Mouse (Mus musculus): ENCODE data around the gene Ntn3. TPM values are rescaled to one million over a fixed set of nuclear protein-coding genes. Genes with fewer than 3 reads are reported as not detected.

Ntn3 gene
- total and polyA plus RNA-seq, 3 experiments: 1.6 to 3.8 (median 2.1) TPM

- H3K4me1 ChIP-seq (ENCODE audit: insufficient read depth, low read depth, low read length): peaks cover 71% of the 10 kb centered on the region
- ATAC-seq (ENCODE audit: extremely low read depth, insufficient number of reproducible peaks, low FRiP score, poor library complexity, severe bottlenecking): no peak
- TF ChIP-seq POLR2AphosphoS5 (IDR thresholded peaks at IDR 0.05; ENCODE audit: insufficient replicate concordance, low read depth, low read length) (no peak), GATA2 (IDR thresholded peaks at IDR 0.05; ENCODE audit: borderline replicate concordance, low read depth, low read length) (no peak), CTCF (IDR thresholded peaks at IDR 0.05; ENCODE audit: low read depth, low read length) (no peak), GATA1 (IDR thresholded peaks at IDR 0.05; ENCODE audit: borderline replicate concordance, low read length) (no peak), TAL1 (conservative IDR thresholded peaks at IDR 0.05; ENCODE audit: low read depth, low read length) (no peak)
- H3K9me3 ChIP-seq (replicated peaks): no peaks in the 10 kb centered on the region
- peaks cover 72% of the 10 kb centered on the region for H3K36me3 ChIP-seq (replicated peaks)
- no peaks in the 10 kb centered on the region for H3K27me3 ChIP-seq (ENCODE audit: insufficient read depth, low read length)
- DNase-seq (ENCODE audit: low spot score): no peak
- peak overlapping the region; percentile 83 for H3K4me3 ChIP-seq (ENCODE audit: low read depth, low read length)
Measured at GRCm38 (mm10) chr17:24162584-24163175, 46.7 kb downstream of the Ntn3 start.

- Histone ChIP-seq H3K36me3 (replicated peaks) (peaks cover 72% of the 10 kb centered on the region), H3K4me3 (ENCODE audit: low read depth, low read length) (no peak overlapping the region), H3K27me3 (ENCODE audit: insufficient read depth, low read length) (no peaks in the 10 kb centered on the region), H3K4me1 (ENCODE audit: insufficient read depth, low read depth, low read length) (peaks cover 59% of the 10 kb centered on the region), H3K9me3 (replicated peaks) (no peaks in the 10 kb centered on the region)
- no peak for TF ChIP-seq GATA1 (IDR thresholded peaks at IDR 0.05; ENCODE audit: borderline replicate concordance, low read length)
- no peak for TF ChIP-seq TAL1 (conservative IDR thresholded peaks at IDR 0.05; ENCODE audit: low read depth, low read length)
- no peak for TF ChIP-seq POLR2AphosphoS5 (IDR thresholded peaks at IDR 0.05; ENCODE audit: insufficient replicate concordance, low read depth, low read length)
- TF ChIP-seq GATA2 (IDR thresholded peaks at IDR 0.05; ENCODE audit: borderline replicate concordance, low read depth, low read length): no peak
- no peak for TF ChIP-seq CTCF (IDR thresholded peaks at IDR 0.05; ENCODE audit: low read depth, low read length)
- DNase-seq (ENCODE audit: low spot score) (no peak), ATAC-seq (ENCODE audit: extremely low read depth, insufficient number of reproducible peaks, low FRiP score, poor library complexity, severe bottlenecking) (no peak)
Measured at GRCm38 (mm10) chr17:24161466-24161865, 47.9 kb downstream of the Ntn3 start.

- Histone ChIP-seq H3K36me3 (replicated peaks) (peaks cover 78% of the 10 kb centered on the region), H3K4me1 (ENCODE audit: insufficient read depth, low read depth, low read length) (peaks cover 46% of the 10 kb centered on the region), H3K9me3 (replicated peaks) (no peaks in the 10 kb centered on the region), H3K27me3 (ENCODE audit: insufficient read depth, low read length) (no peaks in the 10 kb centered on the region), H3K4me3 (ENCODE audit: low read depth, low read length) (no peak overlapping the region)
- TF ChIP-seq GATA1 (IDR thresholded peaks at IDR 0.05; ENCODE audit: borderline replicate concordance, low read length) (no peak), CTCF (IDR thresholded peaks at IDR 0.05; ENCODE audit: low read depth, low read length) (no peak), TAL1 (conservative IDR thresholded peaks at IDR 0.05; ENCODE audit: low read depth, low read length) (no peak), POLR2AphosphoS5 (IDR thresholded peaks at IDR 0.05; ENCODE audit: insufficient replicate concordance, low read depth, low read length) (no peak), GATA2 (IDR thresholded peaks at IDR 0.05; ENCODE audit: borderline replicate concordance, low read depth, low read length) (no peak)
- ATAC-seq (ENCODE audit: extremely low read depth, insufficient number of reproducible peaks, low FRiP score, poor library complexity, severe bottlenecking) (no peak), DNase-seq (ENCODE audit: low spot score) (no peak)
Measured at GRCm38 (mm10) chr17:24157526-24157925, 51.8 kb downstream of the Ntn3 start.

- no peaks in the 10 kb centered on the region for H3K9me3 ChIP-seq (replicated peaks)
- DNase-seq (ENCODE audit: low spot score) (no peak), ATAC-seq (ENCODE audit: extremely low read depth, insufficient number of reproducible peaks, low FRiP score, poor library complexity, severe bottlenecking) (no peak)
- H3K4me1 ChIP-seq (ENCODE audit: insufficient read depth, low read depth, low read length): peaks cover 47% of the 10 kb centered on the region
- no peaks in the 10 kb centered on the region for H3K27me3 ChIP-seq (ENCODE audit: insufficient read depth, low read length)
- TF ChIP-seq TAL1 (conservative IDR thresholded peaks at IDR 0.05; ENCODE audit: low read depth, low read length) (no peak), CTCF (IDR thresholded peaks at IDR 0.05; ENCODE audit: low read depth, low read length) (no peak), POLR2AphosphoS5 (IDR thresholded peaks at IDR 0.05; ENCODE audit: insufficient replicate concordance, low read depth, low read length) (no peak), GATA1 (IDR thresholded peaks at IDR 0.05; ENCODE audit: borderline replicate concordance, low read length) (no peak), GATA2 (IDR thresholded peaks at IDR 0.05; ENCODE audit: borderline replicate concordance, low read depth, low read length) (no peak)
- H3K4me3 ChIP-seq (ENCODE audit: low read depth, low read length): no peak overlapping the region
- peaks cover 77% of the 10 kb centered on the region for H3K36me3 ChIP-seq (replicated peaks)
Measured at GRCm38 (mm10) chr17:24157121-24157520, 52.2 kb downstream of the Ntn3 start.

GRCm38 (mm10) chr17:24156394-24156793 lies 52.9 kb downstream of the Ntn3 start:
- no peaks in the 10 kb centered on the region for H3K27me3 ChIP-seq (ENCODE audit: insufficient read depth, low read length)
- peaks cover 71% of the 10 kb centered on the region for H3K36me3 ChIP-seq (replicated peaks)
- no peaks in the 10 kb centered on the region for H3K9me3 ChIP-seq (replicated peaks)
- DNase-seq (ENCODE audit: low spot score) (no peak), ATAC-seq (ENCODE audit: extremely low read depth, insufficient number of reproducible peaks, low FRiP score, poor library complexity, severe bottlenecking) (no peak)
- H3K4me1 ChIP-seq (ENCODE audit: insufficient read depth, low read depth, low read length): peaks cover 47% of the 10 kb centered on the region
- H3K4me3 ChIP-seq (ENCODE audit: low read depth, low read length): no peak overlapping the region
- TF ChIP-seq GATA2 (IDR thresholded peaks at IDR 0.05; ENCODE audit: borderline replicate concordance, low read depth, low read length) (no peak), GATA1 (IDR thresholded peaks at IDR 0.05; ENCODE audit: borderline replicate concordance, low read length) (no peak), TAL1 (conservative IDR thresholded peaks at IDR 0.05; ENCODE audit: low read depth, low read length) (no peak), POLR2AphosphoS5 (IDR thresholded peaks at IDR 0.05; ENCODE audit: insufficient replicate concordance, low read depth, low read length) (no peak), CTCF (IDR thresholded peaks at IDR 0.05; ENCODE audit: low read depth, low read length) (no peak)

GRCm38 (mm10) chr17:24155742-24156141 lies 53.6 kb downstream of the Ntn3 start:
- H3K36me3 ChIP-seq (replicated peaks): peaks cover 66% of the 10 kb centered on the region
- H3K9me3 ChIP-seq (replicated peaks): no peaks in the 10 kb centered on the region
- peaks cover 48% of the 10 kb centered on the region for H3K4me1 ChIP-seq (ENCODE audit: insufficient read depth, low read depth, low read length)
- no peak for TF ChIP-seq GATA1 (IDR thresholded peaks at IDR 0.05; ENCODE audit: borderline replicate concordance, low read length)
- TF ChIP-seq GATA2 (IDR thresholded peaks at IDR 0.05; ENCODE audit: borderline replicate concordance, low read depth, low read length): no peak
- no peak for TF ChIP-seq CTCF (IDR thresholded peaks at IDR 0.05; ENCODE audit: low read depth, low read length)
- no peak for TF ChIP-seq POLR2AphosphoS5 (IDR thresholded peaks at IDR 0.05; ENCODE audit: insufficient replicate concordance, low read depth, low read length)
- TF ChIP-seq TAL1 (conservative IDR thresholded peaks at IDR 0.05; ENCODE audit: low read depth, low read length): no peak
- H3K4me3 ChIP-seq (ENCODE audit: low read depth, low read length): no peak overlapping the region
- ATAC-seq (ENCODE audit: extremely low read depth, insufficient number of reproducible peaks, low FRiP score, poor library complexity, severe bottlenecking) (no peak), DNase-seq (ENCODE audit: low spot score) (no peak)
- no peaks in the 10 kb centered on the region for H3K27me3 ChIP-seq (ENCODE audit: insufficient read depth, low read length)
